Mouse (Mus musculus): ENCODE data around the gene Magi2. TPM values are rescaled to one million over a fixed set of nuclear protein-coding genes. Genes with fewer than 3 reads are reported as not detected.

Gene Magi2
- polyA plus RNA-seq, 2 experiments: 0.08 to 0.15 TPM

GRCm38 (mm10) chr5:19907983-19908705 lies 681.3 kb downstream of the Magi2 start:
- Histone ChIP-seq H3K27ac (no peak overlapping the region), H3K4me2 (ENCODE audit: low read depth) (peak overlapping the region; percentile 15; the same call in 1 of the 2 replicates), H3K27me3 (ENCODE audit: control insufficient read depth, insufficient read depth, low read length) (0 out of 2 replicates have a peak, but pooled peaks cover 5% of the 10 kb centered on the region), H3K9ac (replicated peaks) (no peak overlapping the region), H3K9me3 (ENCODE audit: control insufficient read depth, low read length) (no peaks in the 10 kb centered on the region), H3K4me1 (replicated peaks; ENCODE audit: control insufficient read depth in 2 of 2, insufficient read depth in 2 of 2, low read length in 1 of 2) (no peaks in the 10 kb centered on the region), H3K36me3 (replicated peaks; ENCODE audit: control insufficient read depth, insufficient read depth, low read depth) (no peaks in the 10 kb centered on the region), H3K4me3 (ENCODE audit: insufficient read depth in 1 of 2, low read depth in 2 of 2, low read length in 2 of 2) (no peak overlapping the region)
- ATAC-seq (ENCODE audit: insufficient read depth) (no peak), DNase-seq (ENCODE audit: low read depth in 3 of 3, low spot score in 3 of 3) (no peak)
- 2% methylated on average over 16 of the region's 16 CpGs for WGBS (ENCODE audit: insufficient replicate concordance)
- TF ChIP-seq CTCF (IDR thresholded peaks at IDR 0.05; ENCODE audit: low read depth) (no peak), EP300 (IDR thresholded peaks at IDR 0.05; ENCODE audit: low read depth) (no peak)

GRCm38 (mm10) chr5:19908706-19909060 lies 681.8 kb downstream of the Magi2 start:
- TF ChIP-seq EP300 (IDR thresholded peaks at IDR 0.05; ENCODE audit: low read depth) (no peak), CTCF (IDR thresholded peaks at IDR 0.05; ENCODE audit: low read depth) (no peak)
- Histone ChIP-seq H3K4me2 (ENCODE audit: low read depth) (no peak overlapping the region), H3K27ac (no peak overlapping the region), H3K9ac (replicated peaks) (no peak overlapping the region), H3K36me3 (replicated peaks; ENCODE audit: control insufficient read depth, insufficient read depth, low read depth) (no peaks in the 10 kb centered on the region), H3K4me3 (ENCODE audit: insufficient read depth in 1 of 2, low read depth in 2 of 2, low read length in 2 of 2) (no peak overlapping the region), H3K9me3 (ENCODE audit: control insufficient read depth, low read length) (no peaks in the 10 kb centered on the region), H3K27me3 (ENCODE audit: control insufficient read depth, insufficient read depth, low read length) (0 out of 2 replicates have a peak, but pooled peaks cover 5% of the 10 kb centered on the region), H3K4me1 (replicated peaks; ENCODE audit: control insufficient read depth in 2 of 2, insufficient read depth in 2 of 2, low read length in 1 of 2) (no peaks in the 10 kb centered on the region)
- DNase-seq (ENCODE audit: low read depth in 3 of 3, low spot score in 3 of 3): no peak
- no peak for ATAC-seq (ENCODE audit: insufficient read depth)
- 2% methylated on average over 5 of the region's 5 CpGs for WGBS (ENCODE audit: insufficient replicate concordance)

DNA sequence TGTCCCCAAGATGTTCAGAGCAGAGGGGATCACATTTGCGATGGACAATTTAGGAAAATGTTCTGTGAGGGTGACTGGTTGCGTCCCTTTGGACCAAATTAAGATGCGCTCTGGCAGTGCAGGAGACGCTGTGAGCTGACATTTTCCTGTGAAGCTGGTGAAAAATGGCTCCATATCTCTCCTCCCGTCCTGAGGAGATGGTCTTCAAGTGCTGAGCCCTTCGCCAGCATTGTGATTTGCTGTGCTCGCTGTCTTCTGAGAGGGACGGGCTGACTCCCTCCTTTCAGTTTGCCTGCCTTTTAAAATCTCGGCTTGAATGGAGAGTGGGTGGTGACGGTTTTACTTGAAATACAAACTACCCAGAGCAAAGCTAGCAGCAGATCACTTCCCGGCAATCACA lies 682.2 kb downstream of the Magi2 start:
- no peak for DNase-seq (ENCODE audit: low read depth in 3 of 3, low spot score in 3 of 3)
- H3K27me3 ChIP-seq (ENCODE audit: control insufficient read depth, insufficient read depth, low read length): 0 out of 2 replicates have a peak, but pooled peaks cover 5% of the 10 kb centered on the region
- 9% methylated on average over 11 of the region's 11 CpGs for WGBS (ENCODE audit: insufficient replicate concordance)
- no peak for ATAC-seq (ENCODE audit: insufficient read depth)
- no peak overlapping the region for H3K9ac ChIP-seq (replicated peaks)
- H3K36me3 ChIP-seq (replicated peaks; ENCODE audit: control insufficient read depth, insufficient read depth, low read depth): no peaks in the 10 kb centered on the region
- H3K4me2 ChIP-seq (ENCODE audit: low read depth): no peak overlapping the region
- H3K9me3 ChIP-seq (ENCODE audit: control insufficient read depth, low read length): no peaks in the 10 kb centered on the region
- no peaks in the 10 kb centered on the region for H3K4me1 ChIP-seq (replicated peaks; ENCODE audit: control insufficient read depth in 2 of 2, insufficient read depth in 2 of 2, low read length in 1 of 2)
- TF ChIP-seq EP300 (IDR thresholded peaks at IDR 0.05; ENCODE audit: low read depth) (no peak), CTCF (IDR thresholded peaks at IDR 0.05; ENCODE audit: low read depth) (no peak)
- no peak overlapping the region for H3K4me3 ChIP-seq (ENCODE audit: insufficient read depth in 1 of 2, low read depth in 2 of 2, low read length in 2 of 2)
- no peak overlapping the region for H3K27ac ChIP-seq

GRCm38 (mm10) chr5:19909664-19910063 lies 682.8 kb downstream of the Magi2 start:
- 0 out of 2 replicates have a peak, but pooled peaks cover 5% of the 10 kb centered on the region for H3K27me3 ChIP-seq (ENCODE audit: control insufficient read depth, insufficient read depth, low read length)
- WGBS (ENCODE audit: insufficient replicate concordance): 60% methylated on average over 7 of the region's 7 CpGs
- H3K4me3 ChIP-seq (ENCODE audit: insufficient read depth in 1 of 2, low read depth in 2 of 2, low read length in 2 of 2): no peak overlapping the region
- H3K4me1 ChIP-seq (replicated peaks; ENCODE audit: control insufficient read depth in 2 of 2, insufficient read depth in 2 of 2, low read length in 1 of 2): no peaks in the 10 kb centered on the region
- DNase-seq (ENCODE audit: low read depth in 3 of 3, low spot score in 3 of 3) (no peak), ATAC-seq (ENCODE audit: insufficient read depth) (no peak)
- no peak overlapping the region for H3K27ac ChIP-seq
- H3K9me3 ChIP-seq (ENCODE audit: control insufficient read depth, low read length): no peaks in the 10 kb centered on the region
- no peaks in the 10 kb centered on the region for H3K36me3 ChIP-seq (replicated peaks; ENCODE audit: control insufficient read depth, insufficient read depth, low read depth)
- TF ChIP-seq EP300 (IDR thresholded peaks at IDR 0.05; ENCODE audit: low read depth): no peak
- TF ChIP-seq CTCF (IDR thresholded peaks at IDR 0.05; ENCODE audit: low read depth): no peak
- H3K4me2 ChIP-seq (ENCODE audit: low read depth): no peak overlapping the region
- H3K9ac ChIP-seq (replicated peaks): no peak overlapping the region

- WGBS (ENCODE audit: insufficient replicate concordance): 31% methylated on average over 3 of the region's 3 CpGs
- H3K9me3 ChIP-seq (ENCODE audit: control insufficient read depth, low read length): no peaks in the 10 kb centered on the region
- DNase-seq (ENCODE audit: low read depth in 3 of 3, low spot score in 3 of 3) (no peak), ATAC-seq (ENCODE audit: insufficient read depth) (no peak)
- no peak overlapping the region for H3K9ac ChIP-seq (replicated peaks)
- no peaks in the 10 kb centered on the region for H3K36me3 ChIP-seq (replicated peaks; ENCODE audit: control insufficient read depth, insufficient read depth, low read depth)
- no peak overlapping the region for H3K27ac ChIP-seq
- TF ChIP-seq EP300 (IDR thresholded peaks at IDR 0.05; ENCODE audit: low read depth) (no peak), CTCF (IDR thresholded peaks at IDR 0.05; ENCODE audit: low read depth) (no peak)
- H3K4me3 ChIP-seq (ENCODE audit: insufficient read depth in 1 of 2, low read depth in 2 of 2, low read length in 2 of 2): no peak overlapping the region
- no peak overlapping the region for H3K4me2 ChIP-seq (ENCODE audit: low read depth)
- no peaks in the 10 kb centered on the region for H3K4me1 ChIP-seq (replicated peaks; ENCODE audit: control insufficient read depth in 2 of 2, insufficient read depth in 2 of 2, low read length in 1 of 2)
- H3K27me3 ChIP-seq (ENCODE audit: control insufficient read depth, insufficient read depth, low read length): no peaks in the 10 kb centered on the region
These were observed 705.3 kb downstream of the Magi2 start for GRCm38 (mm10) chr5:19932102-19932501.
